In the genomic region with DNA sequence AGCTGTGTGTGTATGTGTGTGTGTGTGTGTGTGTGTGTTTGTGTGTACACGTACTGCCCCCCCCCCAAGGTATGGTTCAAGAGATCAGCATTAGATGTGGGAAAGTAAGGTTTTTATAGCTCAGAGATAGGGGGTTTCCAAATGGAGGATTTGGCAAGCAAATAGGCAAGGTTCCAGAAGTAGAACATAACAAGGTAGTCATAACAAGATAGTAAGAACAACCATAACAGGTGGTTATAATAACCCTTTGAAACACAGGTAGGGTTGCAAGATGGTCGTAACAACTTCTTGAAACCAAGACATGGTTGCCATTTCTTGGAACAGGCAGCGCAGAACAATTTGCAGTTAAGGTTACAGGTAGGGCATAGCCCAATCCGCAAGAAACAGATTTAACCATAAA, we compare ENCODE assay signal across 1 mouse cellular context.
TF ChIP-seq lines count a peak whose summit lies in the region.

No protein-coding gene starts in this region.

TF ChIP-seq in CH12.LX, 34 proteins besides CTCF, POLR2A, EP300 and RAD21 (continued from another document):
- TF ChIP-seq E2F4 (IDR thresholded peaks at IDR 0.05; ENCODE audit: insufficient replicate concordance, low read depth, low read length) (no peak), JUN (IDR thresholded peaks at IDR 0.05; ENCODE audit: insufficient read depth, low read depth, low read length) (no peak), ZKSCAN1 (IDR thresholded peaks at IDR 0.05; ENCODE audit: borderline replicate concordance, low read depth, low read length) (no peak)
